ENCODE assay signal across 8 mouse cellular contexts in genomic region chr15:91191412-91192222, GRCm38 (mm10). TPM values are rescaled to one million over a fixed set of nuclear protein-coding genes. Genes with fewer than 3 reads are reported as not detected.
A peak's percentile ranks its signal among the peaks of the same experiment; 100 is the strongest.
DNase-seq lines count a peak whose midpoint lies in the region; ATAC-seq and TF ChIP-seq lines count a peak whose summit lies in the region.

Abcd2 (minus strand) TSS chr15:91191799.

- H3K4me1 ChIP-seq in cortical plate, adult 2 months (ENCODE audit: control insufficient read depth, insufficient read depth, low read length), result no peaks in the 10 kb centered on the region
- H3K4me1 ChIP-seq in hindbrain, embryonic 15.5 days (replicated peaks), result peaks cover 18% of the 10 kb centered on the region

- H3K27me3 ChIP-seq in hindbrain, embryonic 15.5 days, result no peaks in the 10 kb centered on the region

- H3K9me3 ChIP-seq in hindbrain, embryonic 15.5 days, result no peaks in the 10 kb centered on the region

- peak; percentile 47; the same call in 1 of the 2 replicates for TF ChIP-seq POLR2A in cortical plate, adult 2 months (IDR thresholded peaks at IDR 0.05; ENCODE audit: extremely low read depth, insufficient read depth, low read length)

- H3K27ac ChIP-seq in cortical plate, adult 2 months (ENCODE audit: insufficient read depth, low read length), result peak within 1 kb of the TSS; percentile 34
- peak within 1 kb of the TSS; percentile 94 for H3K27ac ChIP-seq in gastrocnemius, adult 2 months
- peak within 1 kb of the TSS; percentile 78 for H3K27ac ChIP-seq in hindbrain, embryonic 15.5 days (replicated peaks)

- no peak for TF ChIP-seq CTCF in cortical plate, adult 2 months (IDR thresholded peaks at IDR 0.05; ENCODE audit: extremely low read depth, insufficient read depth, low read length)
- TF ChIP-seq CTCF in gastrocnemius, adult 2 months (IDR thresholded peaks at IDR 0.05), result no peak

- peak within 1 kb of the TSS; percentile 50 for H3K9ac ChIP-seq in hindbrain, embryonic 15.5 days

- H3K4me3 ChIP-seq in cortical plate, adult 2 months (ENCODE audit: insufficient read depth, low read length), result peak within 1 kb of the TSS; percentile 46
- H3K4me3 ChIP-seq in gastrocnemius, adult 2 months, result peak within 1 kb of the TSS; percentile 79
- peak within 1 kb of the TSS; percentile 45 for H3K4me3 ChIP-seq in hindbrain, embryonic 15.5 days

- under 1% methylated on average over 22 of the region's 22 CpGs for WGBS in hindbrain, embryonic 15.5 days

- intact Hi-C loops in gastrocnemius, adult 2 months (cut with DNase I), result loop anchor here (2.0 to 5.0 kb wide), 2 partner anchors 39 to 143 kb away; partner anchors contain the start of gene Kif21a

- ATAC-seq in hindbrain, embryonic 15.5 days (ENCODE audit: low FRiP score, low read depth), result peak; percentile 94
- no peak for ATAC-seq in inflammation-experienced regulatory T-cells, adult 6 months

- peak within 1 kb of the TSS; percentile 82 for H3K4me2 ChIP-seq in hindbrain, embryonic 15.5 days

- no peaks in the 10 kb centered on the region for H3K36me3 ChIP-seq in hindbrain, embryonic 15.5 days

- DNase-seq in adrenal gland, postnatal 14 days, result peak; percentile 78
- DNase-seq in gastrocnemius, adult 2 months, result peak; percentile 84
- DNase-seq in left cerebral cortex, adult 11 months (ENCODE audit: low spot score), result peak; percentile 72
- peak; percentile 63 for DNase-seq in lung, postnatal 25 days (ENCODE audit: low spot score)
- peak; percentile 52 for DNase-seq in retina, adult 2 months (ENCODE audit: low read depth, low spot score)

RNA-seq across cellular contexts. Expression of gene Abcd2, which starts in this region (rescaled TPM):
- 5.7 and 13.3 TPM in 2 replicates for total RNA-seq in adrenal gland, postnatal 14 days (2021)
- polyA plus RNA-seq in cortical plate, adult 2 months (2012; rRNA removed), result 20.1 and 21.7 TPM in 2 replicates
- 10 to 100 TPM; 17.0 to 21.3 TPM for total RNA-seq in gastrocnemius, adult 2 months (2021)
- 6.9 and 11.1 TPM in 2 replicates for polyA plus RNA-seq in hindbrain, embryonic 15.5 days (2015; fragmentation: Nextera tagmentation; extraction: Ambion mirVana)
- polyA plus RNA-seq in inflammation-experienced regulatory T-cells, adult 6 months (2017; shearing (Covaris generic)), result under 1 TPM in 1 of 3 experiments, not detected in 2; 0.15 TPM

Comparison
In these comparisons a context has a peak if more than half of its experiments do, and no peak if none do; other contexts are left out.
1. H3K27ac ChIP-seq: peak in every context shown above with its lines; median percentile 94 in gastrocnemius, adult 2 months; 78 in hindbrain, embryonic 15.5 days; 34 in cortical plate, adult 2 months.